Mouse (Mus musculus) olfactory bulb, adult 2 months (tissue): ENCODE results near the gene Gm3625.

ENCODE experiments used
- CTCF ChIP-seq: fragments of 200-500 bp; IDR thresholded peaks from 2 replicates; pipeline ENCODE4 v1.5.1; 2012; ENCODE audit warnings: low read depth, mild to moderate bottlenecking, low read length, moderate library complexity; ENCODE audit not compliant: insufficient read depth
- POLR2A ChIP-seq: fragments of 200-500 bp; IDR thresholded peaks from 2 replicates; pipeline ENCODE4 v1.6.1; 2012; ENCODE audit warnings: mild to moderate bottlenecking, low read depth, low read length, moderate library complexity; ENCODE audit not compliant: insufficient read depth

DNA sequence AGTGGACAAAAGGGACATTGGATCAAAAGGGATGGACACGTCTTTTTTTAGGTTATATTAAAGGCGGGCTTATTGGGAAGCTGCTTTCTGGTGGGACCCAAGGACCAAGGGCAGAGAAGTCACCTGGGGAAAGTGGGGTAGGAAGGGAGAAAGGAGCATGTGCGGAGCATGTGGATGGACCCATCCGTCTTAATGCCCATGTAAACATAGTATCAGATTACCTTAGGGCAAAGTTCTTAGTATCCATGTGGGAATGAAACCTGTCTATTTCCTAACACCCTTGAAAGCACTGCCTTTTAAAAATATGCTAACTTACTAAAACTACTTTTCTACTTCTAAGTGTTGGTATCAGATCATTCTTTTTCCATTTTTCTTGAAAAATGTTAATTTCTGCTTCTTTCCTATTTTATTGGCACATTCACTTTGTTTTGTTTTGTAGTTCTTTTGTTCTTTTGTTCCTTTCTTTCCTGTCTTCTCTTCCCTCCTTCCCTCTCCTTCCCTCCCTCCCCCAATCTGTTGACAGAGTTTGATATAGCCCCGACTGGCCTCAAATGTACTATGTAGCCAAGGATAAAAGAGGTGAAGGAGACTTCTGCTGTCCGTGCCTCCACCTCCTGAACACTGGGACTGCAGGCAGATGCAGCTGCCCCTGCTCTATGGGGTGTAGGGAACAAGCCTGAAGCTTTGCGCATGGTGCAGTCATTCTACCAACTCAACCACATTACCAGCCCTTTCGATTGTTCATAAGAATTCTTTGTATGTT, 6.1 kb upstream of the Gm3625 start:
- no peak for TF ChIP-seq CTCF
- TF ChIP-seq POLR2A: no peak
